Mouse (Mus musculus) myocyte (in vitro differentiated cells): ENCODE results near the gene Pkd2l1. TPM values are rescaled to one million over a fixed set of nuclear protein-coding genes. Genes with fewer than 3 reads are reported as not detected.

ENCODE experiments used
- H3K27me3 ChIP-seq: one replicate; pipeline ENCODE4 v1.6.1; 2011; ENCODE audit not compliant: control insufficient read depth, insufficient read depth, insufficient read length
- H3K36me3 ChIP-seq: one replicate; pipeline ENCODE4 v1.6.1; 2011; ENCODE audit not compliant: control insufficient read depth, insufficient read depth
- H3K4me2 ChIP-seq: one replicate; pipeline ENCODE4 v1.6.1; 2011; ENCODE audit warnings: low read depth, control low read depth
- H3K4me3 ChIP-seq: one replicate; pipeline ENCODE4 v1.5.1; 2011; ENCODE audit warnings: mild to moderate bottlenecking, control low read depth, moderate library complexity
- H3K79me2 ChIP-seq: one replicate; pipeline ENCODE4 v1.6.1; 2011; ENCODE audit not compliant: control insufficient read depth, insufficient read depth
- H3ac ChIP-seq: one replicate; pipeline ENCODE4 v1.6.1; 2011; ENCODE audit not compliant: control insufficient read depth, insufficient read length
- CEBPB ChIP-seq: IDR thresholded peaks from 2 replicates; pipeline ENCODE4 v1.6.1; 2011; ENCODE audit warnings: mild to moderate bottlenecking, moderate library complexity; ENCODE audit not compliant: poor library complexity, insufficient read depth, severe bottlenecking
- E2F4 ChIP-seq: IDR thresholded peaks from one replicate; pipeline ENCODE4 v1.6.1; 2011; ENCODE audit warnings: mild to moderate bottlenecking, control low read depth, moderate library complexity; ENCODE audit not compliant: insufficient read depth
- MAX ChIP-seq: IDR thresholded peaks from one replicate; pipeline ENCODE4 v1.6.1; 2011; ENCODE audit warnings: low read depth, mild to moderate bottlenecking, control low read depth
- MYOD1 ChIP-seq, 3 experiments: IDR thresholded peaks; one replicate each; pipeline ENCODE4 v1.6.1; 2011; ENCODE audit warnings: control low read depth in 2 of 3, low read depth in 2 of 3, mild to moderate bottlenecking in 2 of 3, moderate library complexity in 1 of 3; ENCODE audit not compliant: insufficient read length in 2 of 3, control insufficient read depth in 1 of 3
- MYOG ChIP-seq, 3 experiments: IDR thresholded peaks; one replicate each; pipeline ENCODE4 v1.6.1; 2011; ENCODE audit warnings: control low read depth in 2 of 3, low read depth in 2 of 3, mild to moderate bottlenecking in 2 of 3; ENCODE audit not compliant: insufficient read length in 2 of 3, control insufficient read depth in 1 of 3, insufficient read depth in 1 of 3
- POLR2A ChIP-seq: IDR thresholded peaks from one replicate; pipeline ENCODE4 v1.6.1; 2011; ENCODE audit warnings: low read depth, mild to moderate bottlenecking, control low read depth, moderate library complexity; ENCODE audit not compliant: insufficient read length
- POLR2AphosphoS2 ChIP-seq: IDR thresholded peaks from one replicate; pipeline ENCODE4 v1.6.1; 2011; ENCODE audit warnings: low read depth, control low read depth; ENCODE audit not compliant: insufficient read length
- REST ChIP-seq: IDR thresholded peaks from one replicate; pipeline ENCODE4 v1.6.1; 2011; ENCODE audit warnings: mild to moderate bottlenecking, control low read depth, moderate library complexity; ENCODE audit not compliant: insufficient read depth, insufficient read length
- SRF ChIP-seq: IDR thresholded peaks from one replicate; pipeline ENCODE4 v1.6.1; 2011; ENCODE audit warnings: low read depth; ENCODE audit not compliant: control insufficient read depth, insufficient read length
- TCF12 ChIP-seq: IDR thresholded peaks from one replicate; pipeline ENCODE4 v1.6.1; 2011; ENCODE audit warnings: mild to moderate bottlenecking, control low read depth; ENCODE audit not compliant: poor library complexity, insufficient read depth, severe bottlenecking
- TCF3 ChIP-seq: IDR thresholded peaks from one replicate; pipeline ENCODE4 v1.6.1; 2011; ENCODE audit warnings: low read depth, control low read depth; ENCODE audit not compliant: insufficient read length
- USF1 ChIP-seq: IDR thresholded peaks from one replicate; pipeline ENCODE4 v1.6.1; 2011; ENCODE audit warnings: low read depth, mild to moderate bottlenecking, control low read depth, moderate library complexity
- polyA plus RNA-seq: library from polyadenylated mRNA; unstranded; fragments of >200 nt; fragmentation: generic; extraction: Trizol; gene quantifications from one replicate; pipeline ENCODE4 v1.2.1, GENCODE M21; 2012; ENCODE audit warnings: missing spikeins

Gene Pkd2l1
- polyA plus RNA-seq, 1 experiment: not detected

DNA sequence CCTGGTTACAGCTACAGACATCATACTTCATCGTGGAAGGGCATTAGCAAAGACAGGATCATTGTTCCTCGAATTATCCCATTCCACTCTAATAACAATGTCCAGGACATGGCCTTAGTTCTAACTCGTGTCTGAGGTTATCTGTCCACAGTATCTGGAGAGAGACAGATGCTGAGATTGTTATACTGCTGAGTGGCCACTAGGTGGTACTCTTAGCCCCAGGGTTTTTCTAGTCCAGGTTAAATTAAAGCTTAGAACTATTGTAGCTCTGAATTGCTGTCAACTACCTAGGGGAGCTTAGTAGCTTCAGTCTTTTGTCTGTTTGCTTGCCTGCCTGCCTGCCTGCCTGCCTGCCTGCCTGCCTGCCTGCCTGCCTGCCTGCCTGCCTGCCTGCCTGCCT, 30.7 kb downstream of the Pkd2l1 start:
- Histone ChIP-seq H3K36me3 (no peaks in the 10 kb centered on the region), H3ac (no peak overlapping the region), H3K79me2 (no peaks in the 10 kb centered on the region), H3K4me2 (no peak overlapping the region), H3K4me3 (no peak overlapping the region), H3K27me3 (peaks cover 12% of the 10 kb centered on the region)
- TF ChIP-seq E2F4 (no peak), CEBPB (no peak), POLR2AphosphoS2 (no peak), USF1 (no peak)

DNA sequence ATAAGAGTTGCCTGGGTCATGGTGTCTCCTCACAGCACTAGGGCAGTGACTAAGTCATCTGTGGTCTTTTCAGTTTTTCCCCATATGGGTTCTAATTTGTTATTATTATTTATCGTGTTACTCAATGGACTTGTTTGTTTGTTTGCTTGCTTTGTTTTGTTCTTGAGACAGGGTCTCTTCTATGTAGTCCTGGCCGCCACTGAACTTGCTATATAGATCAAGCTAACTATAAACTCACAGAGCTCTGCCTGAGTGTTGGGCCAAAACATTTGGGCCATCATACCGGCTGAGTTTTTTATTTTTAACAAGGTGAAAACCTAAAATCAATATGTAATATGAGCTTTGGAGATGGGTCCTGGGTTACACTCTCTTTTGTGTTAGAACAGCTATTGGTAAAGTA, 32.9 kb downstream of the Pkd2l1 start:
- H3K4me2 ChIP-seq: no peak overlapping the region
- peaks cover 25% of the 10 kb centered on the region for H3K27me3 ChIP-seq
- H3ac ChIP-seq: no peak overlapping the region
- no peak overlapping the region for H3K4me3 ChIP-seq
- no peaks in the 10 kb centered on the region for H3K36me3 ChIP-seq
- no peak for TF ChIP-seq POLR2A
- TF ChIP-seq REST: no peak
- no peak for TF ChIP-seq MYOD1 (IDR thresholded peaks at IDR 0.05; ENCODE audit: control insufficient read depth in 1 of 3, insufficient read length in 2 of 3, low read depth in 2 of 3)
- no peak for TF ChIP-seq SRF
- no peak for TF ChIP-seq USF1
- TF ChIP-seq POLR2AphosphoS2: no peak
- no peak for TF ChIP-seq TCF3
- no peak for TF ChIP-seq MYOG (IDR thresholded peaks at IDR 0.05; ENCODE audit: control insufficient read depth in 1 of 3, insufficient read depth in 1 of 3, insufficient read length in 2 of 3, low read depth in 2 of 3)
- no peak for TF ChIP-seq CEBPB
- no peak for TF ChIP-seq MAX
- no peak for TF ChIP-seq TCF12
- TF ChIP-seq E2F4: no peak
- H3K79me2 ChIP-seq: no peaks in the 10 kb centered on the region

- no peaks in the 10 kb centered on the region for H3K79me2 ChIP-seq
- no peak overlapping the region for H3K4me3 ChIP-seq
- peaks cover 28% of the 10 kb centered on the region for H3K27me3 ChIP-seq
- no peak overlapping the region for H3K4me2 ChIP-seq
- TF ChIP-seq MAX (no peak), SRF (no peak), REST (no peak), USF1 (no peak), TCF3 (no peak), POLR2A (no peak), CEBPB (no peak)
- H3K36me3 ChIP-seq: no peaks in the 10 kb centered on the region
- H3ac ChIP-seq: no peak overlapping the region
Measured at GRCm38 (mm10) chr19:44157005-44157404, 35.2 kb downstream of the Pkd2l1 start.

DNA sequence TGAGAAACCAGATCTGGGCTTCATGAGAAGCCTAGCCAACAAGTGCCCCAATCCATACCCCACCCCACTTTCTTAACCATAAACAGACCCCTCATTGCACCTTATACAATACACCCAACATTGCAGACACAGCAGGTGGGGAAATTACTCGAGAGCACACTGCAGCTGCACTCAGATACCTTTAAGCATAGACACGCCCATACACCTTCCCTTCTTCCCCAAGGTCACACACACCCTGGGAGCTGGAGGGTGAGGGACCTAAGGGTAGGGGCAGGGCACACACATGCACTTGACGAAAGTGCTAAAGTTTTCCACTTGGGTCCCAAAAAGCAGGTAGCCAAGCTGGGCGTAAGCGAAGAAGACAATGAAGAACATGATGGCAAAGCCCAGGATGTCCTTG, 38.5 kb downstream of the Pkd2l1 start:
- Histone ChIP-seq H3K79me2 (no peaks in the 10 kb centered on the region), H3K4me3 (no peak overlapping the region), H3ac (no peak overlapping the region), H3K27me3 (peaks cover 24% of the 10 kb centered on the region), H3K4me2 (no peak overlapping the region), H3K36me3 (no peaks in the 10 kb centered on the region)
- TF ChIP-seq E2F4 (no peak), SRF (no peak), TCF12 (no peak), USF1 (no peak)

- Histone ChIP-seq H3K4me3 (no peak overlapping the region), H3K79me2 (peaks cover 12% of the 10 kb centered on the region), H3ac (no peak overlapping the region), H3K36me3 (no peaks in the 10 kb centered on the region), H3K4me2 (no peak overlapping the region), H3K27me3 (peaks cover 5% of the 10 kb centered on the region)
- TF ChIP-seq POLR2AphosphoS2 (no peak), REST (no peak), POLR2A (no peak), MYOD1 (IDR thresholded peaks at IDR 0.05; ENCODE audit: control insufficient read depth in 1 of 3, insufficient read length in 2 of 3, low read depth in 2 of 3) (no peak), TCF12 (no peak), SRF (no peak), TCF3 (no peak), MAX (no peak), CEBPB (no peak), E2F4 (no peak), MYOG (IDR thresholded peaks at IDR 0.05; ENCODE audit: control insufficient read depth in 1 of 3, insufficient read depth in 1 of 3, insufficient read length in 2 of 3, low read depth in 2 of 3) (no peak), USF1 (no peak)
Measured at GRCm38 (mm10) chr19:44148991-44149390, 43.3 kb downstream of the Pkd2l1 start.

- Histone ChIP-seq H3K4me3 (no peak overlapping the region), H3ac (no peak overlapping the region), H3K79me2 (peaks cover 12% of the 10 kb centered on the region), H3K4me2 (no peak overlapping the region), H3K27me3 (peaks cover 5% of the 10 kb centered on the region), H3K36me3 (no peaks in the 10 kb centered on the region)
- TF ChIP-seq MAX: no peak
- no peak for TF ChIP-seq REST
- no peak for TF ChIP-seq TCF3
- no peak for TF ChIP-seq MYOD1 (IDR thresholded peaks at IDR 0.05; ENCODE audit: control insufficient read depth in 1 of 3, insufficient read length in 2 of 3, low read depth in 2 of 3)
- no peak for TF ChIP-seq CEBPB
- TF ChIP-seq MYOG (IDR thresholded peaks at IDR 0.05; ENCODE audit: control insufficient read depth in 1 of 3, insufficient read depth in 1 of 3, insufficient read length in 2 of 3, low read depth in 2 of 3): no peak
- TF ChIP-seq E2F4: no peak
- TF ChIP-seq POLR2AphosphoS2: no peak
- TF ChIP-seq TCF12: no peak
- TF ChIP-seq USF1: no peak
- no peak for TF ChIP-seq POLR2A
- TF ChIP-seq SRF: no peak
Measured at GRCm38 (mm10) chr19:44148345-44148744, 43.9 kb downstream of the Pkd2l1 start.
